Mouse (Mus musculus): ENCODE measurements around the gene Mylk.

DNA sequence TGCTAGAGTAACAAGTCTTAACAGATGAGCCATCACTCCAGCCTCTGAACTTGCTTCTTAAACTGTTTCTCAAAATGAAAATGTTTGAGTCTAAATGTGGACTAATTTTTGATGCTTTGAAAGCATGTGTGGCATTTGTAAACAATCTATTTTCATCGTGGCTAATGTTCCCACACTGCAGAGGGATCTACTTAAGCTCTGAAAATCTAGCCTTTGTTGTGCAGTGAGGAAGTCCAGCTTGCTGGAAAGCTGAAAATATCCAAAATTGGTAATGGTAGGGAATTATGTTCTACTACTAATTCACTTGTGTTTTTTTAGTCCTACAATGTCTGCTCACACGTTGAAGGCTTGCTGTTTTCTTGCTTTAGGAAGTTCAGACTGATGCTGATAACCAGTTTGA is 39.0 kb upstream of the Mylk start:
- TF ChIP-seq CTCF (IDR thresholded peaks at IDR 0.05; ENCODE audit: borderline replicate concordance, insufficient read depth, low read depth, low read length) (no peak), POLR2A (IDR thresholded peaks at IDR 0.05; ENCODE audit: borderline replicate concordance, insufficient read depth, low read length) (no peak)

All from cerebellum, adult 2 months (tissue).